Mouse (Mus musculus): ENCODE measurements around the gene Lekr1. TPM values are rescaled to one million over a fixed set of nuclear protein-coding genes. Genes with fewer than 3 reads are reported as not detected.

Gene Lekr1
- 2.5 and 2.9 TPM in 2 replicates for total RNA-seq (2014; rRNA removed)
- 6.6 and 6.8 TPM in 2 replicates for polyA plus RNA-seq (2015; fragmentation: Nextera tagmentation; extraction: Ambion mirVana)

GRCm38 (mm10) chr3:65665977-65666766 is at the start of gene Lekr1:
Lekr1 (plus strand) TSS chr3:65666228.
- peak within 1 kb of the TSS; percentile 78 for H3K4me3 ChIP-seq (ENCODE audit: low read length)
- WGBS, result under 1% methylated on average over 72 of the region's 73 CpGs
- H3K4me2 ChIP-seq (ENCODE audit: low read depth, low read length), result peak within 1 kb of the TSS; percentile 80

DNA sequence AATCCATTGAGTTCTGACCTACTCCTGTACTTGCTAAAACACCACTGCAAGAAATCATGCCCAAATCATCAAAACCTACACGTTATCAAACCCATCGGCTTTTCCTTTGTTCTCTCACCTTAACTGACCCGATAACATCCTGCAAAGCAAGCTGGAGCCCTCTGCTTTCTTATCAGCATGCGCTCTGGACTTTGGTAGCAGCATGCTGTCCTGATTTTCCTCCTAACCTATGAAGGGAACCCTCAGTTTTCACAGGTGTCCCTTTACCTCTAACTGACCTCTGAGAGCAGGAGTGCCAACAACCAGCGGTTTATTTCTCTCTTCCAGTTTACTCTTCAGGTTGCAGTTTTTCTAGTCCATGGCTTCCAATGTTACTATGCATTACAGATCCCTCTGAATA is 48.5 kb upstream of the Lekr1 start:
- Histone ChIP-seq H3K4me3 (ENCODE audit: low read length) (no peak overlapping the region), H3K27ac (no peak overlapping the region), H3K27me3 (ENCODE audit: insufficient read depth, low read length) (no peaks in the 10 kb centered on the region), H3K9me3 (ENCODE audit: low read length) (no peaks in the 10 kb centered on the region), H3K4me1 (ENCODE audit: insufficient read depth, low read length) (no peaks in the 10 kb centered on the region), H3K4me2 (ENCODE audit: low read depth, low read length) (no peak overlapping the region), H3K9ac (replicated peaks; ENCODE audit: low read length) (no peak overlapping the region), H3K36me3 (ENCODE audit: insufficient read depth, low read length) (no peaks in the 10 kb centered on the region)
- 89% methylated on average over 5 of the region's 5 CpGs for WGBS
- ATAC-seq (no peak), DNase-seq (ENCODE audit: low spot score) (no peak)
- TF ChIP-seq CTCF (IDR thresholded peaks at IDR 0.05; ENCODE audit: low read depth), result no peak

More at GRCm38 (mm10) chr3:65665977-65666766, at the start of gene Lekr1:
- Histone ChIP-seq H3K27me3 (ENCODE audit: insufficient read depth, low read length) (no peaks in the 10 kb centered on the region), H3K27ac (peak within 1 kb of the TSS; percentile 57), H3K36me3 (ENCODE audit: insufficient read depth, low read length) (no peaks in the 10 kb centered on the region), H3K9ac (replicated peaks; ENCODE audit: low read length) (peak within 1 kb of the TSS; percentile 73), H3K4me1 (ENCODE audit: insufficient read depth, low read length) (no peaks in the 10 kb centered on the region), H3K9me3 (ENCODE audit: low read length) (no peaks in the 10 kb centered on the region)
- TF ChIP-seq CTCF (IDR thresholded peaks at IDR 0.05; ENCODE audit: low read depth), result no peak
- ATAC-seq (peak; percentile 93), DNase-seq (ENCODE audit: low spot score) (peak; percentile 95)

GRCm38 (mm10) chr3:65619340-65619739 is 46.7 kb upstream of the Lekr1 start:
- no peaks in the 10 kb centered on the region for H3K9me3 ChIP-seq (ENCODE audit: low read length)
- no peaks in the 10 kb centered on the region for H3K27me3 ChIP-seq (ENCODE audit: insufficient read depth, low read length)
- H3K4me1 ChIP-seq (ENCODE audit: insufficient read depth, low read length), result no peaks in the 10 kb centered on the region
- no peak overlapping the region for H3K27ac ChIP-seq
- no peak for DNase-seq (ENCODE audit: low spot score)
- no peak for TF ChIP-seq CTCF (IDR thresholded peaks at IDR 0.05; ENCODE audit: low read depth)
- WGBS, result 90% methylated on average over 4 of the region's 4 CpGs
- no peaks in the 10 kb centered on the region for H3K36me3 ChIP-seq (ENCODE audit: insufficient read depth, low read length)
- H3K4me3 ChIP-seq (ENCODE audit: low read length), result no peak overlapping the region
- H3K9ac ChIP-seq (replicated peaks; ENCODE audit: low read length), result no peak overlapping the region
- no peak for ATAC-seq
- no peak overlapping the region for H3K4me2 ChIP-seq (ENCODE audit: low read depth, low read length)

DNA sequence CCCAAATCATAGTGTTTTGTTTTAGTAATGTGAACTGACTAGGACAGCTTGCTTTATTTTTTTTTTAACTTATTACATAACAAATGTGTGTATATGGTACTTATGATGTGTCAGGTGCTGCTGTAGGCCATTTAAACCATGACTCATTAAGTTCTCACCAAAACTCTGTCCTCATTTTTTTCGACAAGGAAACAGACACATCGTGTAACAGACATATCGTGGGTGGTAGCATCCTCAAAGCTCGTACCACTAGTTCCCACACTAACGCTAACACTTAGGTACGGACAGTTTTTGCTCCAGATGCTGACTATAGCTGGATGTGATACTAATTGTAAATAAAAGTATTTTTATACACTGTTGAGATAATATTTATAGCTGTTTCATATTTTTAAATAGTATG is 43.0 kb upstream of the Lekr1 start:
- H3K4me1 ChIP-seq (ENCODE audit: insufficient read depth, low read length), result no peaks in the 10 kb centered on the region
- WGBS, result 95% methylated on average over 6 of the region's 6 CpGs
- H3K36me3 ChIP-seq (ENCODE audit: insufficient read depth, low read length), result no peaks in the 10 kb centered on the region

DNA sequence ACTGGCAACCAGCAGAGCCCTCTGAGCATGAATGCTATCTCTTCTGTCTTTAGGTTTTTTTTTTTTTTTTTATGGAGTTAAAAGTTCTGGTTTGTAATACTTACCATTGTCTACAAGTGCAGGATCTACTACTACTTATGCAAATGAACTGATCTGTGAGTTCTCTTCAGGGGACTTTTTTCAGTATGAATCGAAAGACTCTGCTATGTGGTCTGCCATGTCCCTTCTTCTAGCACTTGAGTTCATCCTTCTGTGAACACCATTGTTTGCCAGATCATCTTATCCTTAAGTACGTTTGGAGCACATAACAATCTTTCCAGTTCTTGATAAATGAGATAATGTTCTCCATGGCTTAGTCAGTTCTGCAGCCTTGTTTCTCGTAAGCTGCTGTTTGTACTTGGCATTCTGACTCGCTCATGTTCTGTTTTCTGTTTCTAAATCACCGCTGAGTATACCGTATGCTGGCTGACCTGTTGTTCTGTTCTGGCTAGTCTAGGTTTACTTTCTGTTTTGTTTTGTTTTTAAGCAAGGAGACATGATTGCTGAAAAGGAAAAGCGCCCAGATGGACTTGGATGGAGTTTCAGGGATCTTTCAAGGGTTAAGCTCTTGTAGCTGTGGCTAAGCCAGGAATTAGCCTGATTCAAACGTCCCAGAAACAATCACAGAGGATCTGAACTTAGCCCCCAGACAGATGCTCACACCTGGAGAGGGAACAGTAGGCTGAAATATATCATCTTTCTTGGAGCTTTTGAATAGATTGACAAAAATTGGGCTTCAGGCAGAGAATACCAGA is 40.3 kb upstream of the Lekr1 start:
- Histone ChIP-seq H3K27ac (no peak overlapping the region), H3K9me3 (ENCODE audit: low read length) (no peaks in the 10 kb centered on the region), H3K36me3 (ENCODE audit: insufficient read depth, low read length) (no peaks in the 10 kb centered on the region), H3K9ac (replicated peaks; ENCODE audit: low read length) (no peak overlapping the region), H3K4me1 (ENCODE audit: insufficient read depth, low read length) (no peaks in the 10 kb centered on the region), H3K4me2 (ENCODE audit: low read depth, low read length) (no peak overlapping the region), H3K27me3 (ENCODE audit: insufficient read depth, low read length) (no peaks in the 10 kb centered on the region), H3K4me3 (ENCODE audit: low read length) (no peak overlapping the region)
- TF ChIP-seq CTCF (IDR thresholded peaks at IDR 0.05; ENCODE audit: low read depth), result no peak
- WGBS, result 58% methylated on average over 8 of the region's 8 CpGs
- no peak for DNase-seq (ENCODE audit: low spot score)
- ATAC-seq, result no peak

More for the DNA sequence above, 43.0 kb upstream of the Lekr1 start:
- Histone ChIP-seq H3K27ac (no peak overlapping the region), H3K4me3 (ENCODE audit: low read length) (no peak overlapping the region), H3K4me2 (ENCODE audit: low read depth, low read length) (no peak overlapping the region), H3K27me3 (ENCODE audit: insufficient read depth, low read length) (no peaks in the 10 kb centered on the region), H3K9ac (replicated peaks; ENCODE audit: low read length) (no peak overlapping the region), H3K9me3 (ENCODE audit: low read length) (no peaks in the 10 kb centered on the region)
- no peak for TF ChIP-seq CTCF (IDR thresholded peaks at IDR 0.05; ENCODE audit: low read depth)
- ATAC-seq (no peak), DNase-seq (ENCODE audit: low spot score) (no peak)

DNA sequence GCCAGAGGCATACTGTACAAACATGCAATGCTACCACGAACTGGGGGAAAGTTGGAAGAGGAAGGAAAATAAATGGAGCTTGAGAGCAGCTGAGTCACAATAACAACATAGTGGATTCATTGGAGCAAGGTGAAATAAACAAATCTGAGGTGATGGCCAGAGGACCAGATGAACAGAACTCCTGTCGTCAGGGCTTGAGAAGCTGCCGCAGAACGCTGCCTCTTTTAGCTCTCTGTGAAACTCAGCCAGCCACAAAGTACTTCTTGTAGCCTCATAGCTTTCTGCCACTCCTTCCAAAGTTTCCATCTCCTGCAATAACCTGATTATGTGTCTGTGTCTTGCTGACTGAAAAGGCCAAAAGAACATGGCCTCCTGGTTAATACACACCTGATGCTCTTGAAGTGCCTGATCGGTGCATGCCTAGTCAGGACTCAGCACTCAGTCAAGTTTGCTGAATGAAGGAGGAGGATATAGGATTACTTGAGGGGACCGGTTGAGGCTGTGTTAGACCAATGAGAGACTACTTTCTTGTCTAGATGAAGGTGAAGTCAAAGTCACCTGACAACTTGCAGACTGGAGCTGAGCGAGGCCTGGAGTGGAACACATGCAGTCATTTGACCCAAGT is 39.6 kb upstream of the Lekr1 start:
- no peak overlapping the region for H3K4me2 ChIP-seq (ENCODE audit: low read depth, low read length)
- H3K36me3 ChIP-seq (ENCODE audit: insufficient read depth, low read length), result no peaks in the 10 kb centered on the region
- H3K4me1 ChIP-seq (ENCODE audit: insufficient read depth, low read length), result no peaks in the 10 kb centered on the region
- H3K27ac ChIP-seq, result no peak overlapping the region
- ATAC-seq (no peak), DNase-seq (ENCODE audit: low spot score) (no peak)
- no peak for TF ChIP-seq CTCF (IDR thresholded peaks at IDR 0.05; ENCODE audit: low read depth)
- H3K9ac ChIP-seq (replicated peaks; ENCODE audit: low read length), result no peak overlapping the region
- H3K4me3 ChIP-seq (ENCODE audit: low read length), result no peak overlapping the region
- WGBS, result 72% methylated on average over 7 of the region's 7 CpGs
- H3K27me3 ChIP-seq (ENCODE audit: insufficient read depth, low read length), result no peaks in the 10 kb centered on the region
- no peaks in the 10 kb centered on the region for H3K9me3 ChIP-seq (ENCODE audit: low read length)

All from hindbrain, postnatal 0 days (tissue).